Mouse (Mus musculus) forelimb bud, embryonic 11.5 days (tissue): ENCODE results near the gene Cyb5d2.
"Not testable (repeated sequence)": the region's sequence is repeated elsewhere in the genome, so short reads cannot be mapped to it uniquely, and the experiment has no call there.

Experiments used
- DNase-seq: peaks from one replicate; pipeline ENCODE4 v3.0.0-alpha.2; 2012; ENCODE audit warnings: low read depth, low spot score

The Cyb5d2 gene

DNA sequence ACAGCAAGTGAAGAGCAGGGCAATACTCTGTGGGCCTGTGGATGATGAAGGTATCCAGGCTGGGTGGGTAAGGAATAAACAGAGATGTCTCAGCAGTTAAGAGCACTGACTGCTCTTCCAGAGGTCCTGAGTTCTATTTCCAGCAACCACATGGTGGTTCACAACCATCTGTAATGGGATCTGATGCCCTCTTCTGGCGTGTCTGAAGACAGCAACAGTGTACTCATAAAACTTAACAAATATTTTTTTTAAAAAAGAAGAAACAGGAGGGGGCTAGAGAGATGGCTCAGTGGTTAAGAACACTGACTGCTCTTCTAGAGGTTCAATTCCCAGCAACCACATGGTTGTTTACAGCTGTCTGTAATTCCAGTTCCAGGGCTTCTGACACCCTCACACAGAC is 23.3 kb downstream of the Cyb5d2 start:
- DNase-seq, result not testable (repeated sequence)

GRCm38 (mm10) chr11:72771461-72771860 is 24.5 kb downstream of the Cyb5d2 start:
- no peak for DNase-seq

DNA sequence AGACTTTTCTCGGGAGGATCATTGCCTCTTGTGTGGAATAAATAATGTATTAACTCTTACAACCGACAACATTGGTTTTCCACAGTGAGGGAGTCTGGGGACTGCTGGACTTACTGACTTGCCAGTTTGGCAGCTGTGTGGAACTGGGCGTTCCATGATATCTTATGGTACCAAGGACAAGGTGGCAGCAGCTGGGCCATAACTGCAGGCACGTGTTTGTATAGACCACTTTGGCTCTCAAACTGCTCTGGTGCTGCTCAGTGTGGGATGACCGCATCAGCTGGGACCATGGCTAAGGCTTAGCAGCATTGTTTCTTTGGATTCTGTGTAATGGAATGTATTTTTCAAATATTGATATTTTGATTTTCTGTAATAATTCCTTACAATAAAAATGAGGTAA is 25.1 kb downstream of the Cyb5d2 start:
- DNase-seq, result no peak

- no peak for DNase-seq
These were observed 25.6 kb downstream of the Cyb5d2 start for GRCm38 (mm10) chr11:72770324-72770723.

DNA sequence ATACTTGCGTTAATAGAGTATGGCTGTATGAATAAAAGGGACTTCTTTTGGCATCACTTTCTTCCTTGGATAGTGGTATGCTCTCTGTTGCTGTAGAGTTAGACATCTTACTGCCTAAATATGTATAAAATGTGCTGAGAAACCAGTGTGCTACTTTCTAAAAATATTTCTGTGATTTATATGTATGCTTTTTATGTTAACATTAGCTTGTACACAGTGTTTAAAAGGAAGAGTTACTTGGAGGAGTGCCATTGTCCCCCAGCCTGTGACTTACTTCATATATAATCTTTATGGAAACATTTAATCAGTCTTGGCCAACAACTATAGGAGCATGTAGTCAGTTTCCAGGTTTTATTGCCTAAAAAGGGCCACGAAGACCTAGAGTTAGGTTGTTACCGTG is 26.9 kb downstream of the Cyb5d2 start:
- DNase-seq, result no peak

DNA sequence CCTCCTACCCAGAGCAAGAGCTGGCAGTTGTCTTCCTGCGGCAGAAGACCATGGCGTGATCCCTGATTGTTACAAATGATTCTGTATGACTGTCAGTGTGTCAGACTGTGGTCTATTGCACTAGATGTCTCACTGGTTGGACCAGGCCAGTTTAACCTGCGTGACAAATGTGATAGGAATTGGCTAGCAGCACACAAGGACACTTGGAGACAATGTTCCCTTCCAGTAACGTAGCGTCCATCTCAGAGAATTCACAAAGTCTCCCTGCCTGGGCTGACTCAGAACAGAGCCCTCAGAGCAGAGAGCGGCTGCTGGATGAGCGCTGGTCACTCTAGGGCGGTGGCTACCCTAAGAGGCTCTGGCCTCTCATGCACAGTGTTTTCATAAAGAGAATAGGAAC is 28.2 kb downstream of the Cyb5d2 start:
- DNase-seq, result no peak

DNA sequence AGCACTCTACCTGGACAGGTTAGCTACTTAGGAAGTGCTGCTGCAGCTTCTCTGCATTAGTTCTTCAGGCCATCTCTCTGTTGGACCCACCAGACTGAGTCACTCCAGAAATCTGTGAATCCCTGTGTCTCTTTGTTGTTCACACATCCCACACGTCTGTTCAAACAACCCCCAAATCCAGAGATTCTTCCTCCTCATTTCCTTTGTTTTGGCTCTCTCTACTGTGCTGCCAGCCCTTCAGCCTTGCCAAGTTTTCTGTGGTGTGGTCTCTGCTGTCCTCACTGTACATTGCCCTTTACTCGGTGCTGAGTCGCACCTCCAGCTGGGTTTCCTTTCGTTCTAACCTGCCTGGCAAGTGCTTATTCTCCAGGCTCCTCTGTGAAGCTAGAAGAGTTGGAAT is 31.7 kb downstream of the Cyb5d2 start:
- no peak for DNase-seq

- DNase-seq, result no peak
These were observed 35.2 kb downstream of the Cyb5d2 start for GRCm38 (mm10) chr11:72760781-72761180.

GRCm38 (mm10) chr11:72759581-72759980 is 36.4 kb downstream of the Cyb5d2 start:
- DNase-seq, result no peak

DNA sequence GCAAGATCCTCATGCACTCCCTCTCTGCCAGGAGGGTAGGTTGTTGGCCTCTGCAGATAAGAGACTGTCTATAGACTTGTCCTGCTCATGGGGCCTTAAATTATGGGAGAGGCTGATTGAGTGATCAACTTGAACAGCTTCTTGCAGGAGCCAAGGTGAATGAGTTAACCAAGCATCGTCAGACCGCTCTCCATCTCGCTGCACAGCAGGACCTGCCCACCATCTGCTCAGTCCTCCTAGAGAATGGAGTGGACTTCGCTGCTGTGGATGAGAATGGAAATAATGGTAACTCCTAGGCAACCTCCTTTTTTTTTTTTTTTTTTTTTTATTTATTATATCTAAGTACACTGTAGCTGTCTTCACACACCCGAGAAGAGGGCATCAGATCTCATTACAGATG is 37.6 kb downstream of the Cyb5d2 start:
- DNase-seq, result no peak

DNA sequence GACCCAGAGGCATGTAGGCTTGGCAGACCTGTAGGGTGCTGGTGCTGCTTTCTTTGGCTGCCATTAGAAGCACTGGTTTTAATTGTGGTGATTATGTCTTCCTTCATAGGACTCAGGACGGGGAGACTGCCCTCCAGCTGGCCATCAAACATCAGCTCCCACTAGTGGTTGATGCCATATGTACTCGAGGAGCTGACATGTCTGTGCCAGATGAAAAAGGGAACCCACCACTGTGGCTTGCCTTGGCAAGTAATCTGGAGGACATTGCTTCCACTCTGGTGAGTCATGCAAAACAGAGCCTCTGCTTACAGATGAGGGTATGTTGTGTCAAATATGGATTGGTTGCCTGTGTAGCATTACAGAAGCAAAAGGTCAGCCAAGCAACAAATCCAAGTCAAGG is 44.0 kb downstream of the Cyb5d2 start:
- no peak for DNase-seq

DNA sequence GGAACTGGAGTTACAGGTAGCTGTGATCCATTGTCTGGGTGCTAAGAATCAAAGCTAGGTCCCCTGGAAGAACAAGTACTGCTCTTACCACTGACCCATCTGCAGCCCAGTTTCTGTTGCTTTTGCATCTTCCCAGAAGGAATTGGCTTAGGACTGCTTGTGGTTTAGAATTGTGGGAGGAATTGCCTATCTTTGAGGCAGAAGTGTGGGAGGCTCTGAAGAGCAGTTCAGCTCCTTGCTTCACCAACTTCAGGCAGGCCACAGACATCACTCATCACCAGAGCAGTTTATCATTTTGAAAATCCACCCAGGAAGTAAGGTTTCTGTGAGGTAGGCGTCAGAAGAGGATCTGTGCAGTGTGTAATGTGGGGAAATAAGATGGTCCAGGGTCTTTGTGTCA is 56.9 kb downstream of the Cyb5d2 start:
- no peak for DNase-seq

DNA sequence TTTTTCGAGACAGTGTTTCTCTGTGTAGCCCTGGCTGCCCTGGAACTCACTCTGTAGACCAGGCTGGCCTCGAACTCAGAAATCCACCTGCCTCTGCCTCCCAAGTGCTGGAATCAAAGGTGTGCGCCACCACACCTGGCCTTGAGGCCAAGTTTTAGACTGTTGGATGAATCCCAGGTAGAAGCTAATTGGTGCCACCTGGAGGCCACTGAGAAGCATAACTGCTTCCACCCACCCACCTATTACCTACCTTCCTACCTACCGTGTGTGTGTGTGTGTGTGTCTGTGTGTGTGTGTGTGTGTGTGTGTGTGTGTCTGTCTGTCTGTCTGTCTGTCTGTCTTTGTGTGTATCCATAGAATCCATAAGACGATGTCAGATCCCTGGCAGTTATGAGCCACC is 58.4 kb downstream of the Cyb5d2 start:
- DNase-seq, result not testable (repeated sequence)

DNA sequence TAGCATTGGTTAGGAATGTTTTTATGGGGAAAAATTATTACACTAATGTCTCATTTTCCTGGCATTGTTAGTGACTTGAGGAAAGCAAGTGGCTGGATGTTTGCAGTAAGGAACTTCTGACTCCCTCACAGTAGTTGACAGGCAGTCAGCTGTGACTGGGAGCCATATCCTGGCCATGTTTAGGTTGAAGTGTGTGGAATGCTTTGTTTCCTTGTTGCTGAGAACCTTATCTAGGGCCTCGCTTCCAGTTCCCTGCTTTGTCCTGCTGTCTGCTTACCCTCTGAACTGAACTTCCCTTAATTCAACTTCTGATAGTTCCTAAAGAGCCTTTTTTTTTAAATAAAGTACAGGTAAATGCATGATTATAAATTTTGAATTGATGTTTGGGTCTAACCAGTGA is 59.6 kb downstream of the Cyb5d2 start:
- no peak for DNase-seq

DNA sequence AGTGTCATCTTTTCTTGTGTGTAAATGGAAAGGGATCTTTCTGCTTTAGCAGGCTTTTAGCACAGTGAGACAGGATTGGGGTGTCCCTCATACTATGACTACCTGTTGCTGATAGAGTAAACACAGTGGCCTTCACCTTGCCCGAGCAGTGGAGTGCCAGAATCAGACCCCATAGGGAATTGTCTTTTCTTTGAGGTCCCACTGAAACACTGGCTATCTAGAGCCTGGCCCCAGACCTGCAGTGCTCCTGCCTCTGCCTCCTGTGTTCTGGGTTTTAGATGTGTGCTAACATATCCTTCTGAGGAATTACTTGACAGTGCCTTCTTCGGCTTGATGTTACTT is 60.5 kb downstream of the Cyb5d2 start:
- DNase-seq, result no peak

DNA sequence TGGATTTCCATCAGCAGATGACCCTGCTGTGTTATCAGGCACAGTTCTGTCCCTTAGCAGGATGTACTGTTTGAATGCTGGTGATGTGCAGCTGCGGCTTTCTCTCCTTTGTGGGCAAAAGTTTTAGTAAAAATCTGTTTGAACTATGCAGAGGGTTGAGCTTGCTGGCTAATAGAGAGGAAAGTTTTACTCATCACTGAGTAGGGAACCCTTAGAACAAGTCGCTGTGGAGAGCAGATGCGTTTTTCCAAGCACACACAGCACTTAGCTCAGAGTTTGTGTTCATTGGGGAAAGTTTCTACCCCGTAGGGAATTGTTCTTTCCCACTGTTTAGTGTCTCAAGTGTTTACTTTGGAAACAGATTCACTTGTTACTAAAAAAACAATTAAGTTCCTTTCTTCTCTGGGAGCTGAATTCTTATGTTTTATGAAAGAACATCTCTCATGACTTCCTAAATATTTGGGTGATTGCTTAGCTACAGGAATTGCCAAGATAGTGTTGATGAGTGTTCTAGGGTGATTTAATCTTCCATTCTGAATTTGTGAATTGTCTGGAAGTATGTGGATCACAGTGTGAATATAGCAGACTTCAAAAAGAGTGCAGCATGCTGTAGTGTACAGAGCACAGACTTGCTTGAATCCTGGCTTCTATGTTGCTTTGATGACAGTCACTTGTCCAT is 61.0 kb downstream of the Cyb5d2 start:
- no peak for DNase-seq

- DNase-seq, result no peak
These were observed 62.2 kb downstream of the Cyb5d2 start for GRCm38 (mm10) chr11:72733736-72734135.
